Mouse (Mus musculus): ENCODE data around the gene Gm49368.

- no peak for TF ChIP-seq CTCF (IDR thresholded peaks at IDR 0.05; ENCODE audit: control insufficient read depth, insufficient read depth, insufficient read length)
- TF ChIP-seq MYOG (IDR thresholded peaks at IDR 0.05; ENCODE audit: control insufficient read depth, extremely low read depth, insufficient read length): no peak
- TF ChIP-seq MYOD1 (IDR thresholded peaks at IDR 0.05; ENCODE audit: control insufficient read depth, insufficient read length, low read depth): no peak
- TF ChIP-seq CEBPB (IDR thresholded peaks at IDR 0.05; ENCODE audit: low read depth): no peak
Measured at GRCm38 (mm10) chr7:128114371-128115105, 52.1 kb downstream of the Gm49368 start.

All from C2C12 (cell line).